Mouse (Mus musculus) small intestine, adult 2 months (tissue): Measurements from ENCODE around the gene Gm20388.

Experiments used
- CTCF ChIP-seq: fragments of 200-500 bp; IDR thresholded peaks from 2 replicates; pipeline ENCODE4 v1.5.1; 2012; ENCODE audit warnings: low read depth, mild to moderate bottlenecking, control low read depth, inconsistent platforms, low read length, moderate library complexity, mixed read lengths; ENCODE audit not compliant: insufficient replicate concordance, insufficient read length; ENCODE audit errors: extremely low read depth
- POLR2A ChIP-seq: fragments of 200-500 bp; IDR thresholded peaks from 2 replicates; pipeline ENCODE4 v1.6.1; 2012; ENCODE audit warnings: low read depth, mild to moderate bottlenecking, control low read depth, inconsistent platforms, low read length, moderate library complexity

GRCm38 (mm10) chr8:120832022-120832421 lies 921.4 kb downstream of the Gm20388 start:
- TF ChIP-seq CTCF (no peak), POLR2A (no peak)
